Mouse (Mus musculus) frontal cortex, postnatal 10 days (tissue): Measurements from ENCODE around the gene Serpinc1.
"Not testable (repeated sequence)": the region's sequence is repeated elsewhere in the genome, so short reads cannot be mapped to it uniquely, and the experiment has no call there.

Experiments
- DNase-seq, 2 experiments: peaks; one replicate each; pipeline ENCODE4 v3.0.0; 2022; ENCODE audit warnings: low spot score in 2 of 2, mixed read lengths in 1 of 2

The Serpinc1 gene

GRCm38 (mm10) chr1:160978071-160978735, at the start of gene Serpinc1:
TSS of gene Serpinc1 (plus strand) at chr1:160978585.
- DNase-seq = no peak

DNA sequence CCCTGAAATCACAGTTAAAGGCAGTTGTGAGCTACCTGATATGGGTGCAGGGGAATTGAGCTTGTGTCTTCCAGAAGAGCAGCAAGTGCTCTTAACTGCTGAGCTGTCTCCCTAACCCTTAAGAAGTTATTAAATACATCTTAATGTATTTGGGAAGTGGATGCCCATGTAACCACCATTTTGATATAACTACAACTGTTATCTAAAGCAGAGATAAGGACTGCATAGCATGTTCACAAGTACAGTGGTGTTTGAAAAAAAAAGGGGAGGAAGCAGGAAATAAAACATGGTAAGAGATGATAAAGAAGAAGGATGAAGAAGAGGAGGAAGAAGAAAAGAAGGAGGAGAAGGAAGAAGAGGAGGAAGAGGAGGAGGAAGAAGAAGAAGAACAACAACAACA, 47.1 kb upstream of the Serpinc1 start:
- no peak for DNase-seq

DNA sequence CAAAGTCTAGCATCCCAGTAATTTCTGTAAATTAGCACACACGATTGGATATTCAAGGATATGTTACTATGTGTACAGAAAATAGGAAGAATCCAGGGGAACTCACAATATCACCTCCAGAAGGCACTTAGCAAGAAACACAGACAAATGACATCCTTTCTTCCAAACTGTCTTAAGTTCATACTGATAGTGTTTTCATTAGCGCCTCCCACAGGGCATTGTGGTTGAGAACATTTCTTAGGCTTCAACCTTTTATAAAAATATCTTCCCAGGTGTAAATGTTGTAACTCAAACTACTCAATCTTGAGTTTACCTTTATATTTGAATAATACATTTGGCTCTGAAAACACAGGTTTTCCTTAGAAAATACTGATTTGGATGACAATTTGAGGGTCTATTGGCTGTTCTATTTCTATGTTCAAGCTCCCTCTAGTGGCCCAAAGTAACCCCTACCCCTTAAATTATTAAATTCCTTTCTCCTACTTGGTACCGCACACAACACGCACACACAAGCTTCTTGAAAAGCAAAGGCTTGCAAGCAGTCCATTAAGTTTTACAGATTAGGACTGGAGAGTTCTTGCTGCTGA, 44.4 kb upstream of the Serpinc1 start:
- DNase-seq = no peak

DNA sequence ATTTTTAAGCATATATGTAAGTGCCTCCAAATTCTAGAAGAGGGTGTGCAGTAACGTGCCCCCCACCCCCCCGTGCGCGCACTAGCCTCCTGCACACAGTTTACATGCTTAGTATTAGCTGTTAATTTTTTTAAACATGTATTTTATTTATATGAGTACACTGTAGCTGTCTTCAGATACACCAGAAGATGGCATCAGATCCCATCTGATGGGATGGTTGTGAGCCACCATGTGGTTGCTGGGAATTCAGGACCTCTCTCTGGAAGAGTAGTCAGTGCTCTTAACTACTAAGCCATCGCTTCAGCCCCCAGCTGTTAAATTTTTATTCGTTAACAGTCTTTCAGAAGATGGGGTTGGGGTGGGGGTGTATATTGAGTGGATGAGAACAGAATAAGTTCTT, 42.8 kb upstream of the Serpinc1 start:
- no peak for DNase-seq

DNA sequence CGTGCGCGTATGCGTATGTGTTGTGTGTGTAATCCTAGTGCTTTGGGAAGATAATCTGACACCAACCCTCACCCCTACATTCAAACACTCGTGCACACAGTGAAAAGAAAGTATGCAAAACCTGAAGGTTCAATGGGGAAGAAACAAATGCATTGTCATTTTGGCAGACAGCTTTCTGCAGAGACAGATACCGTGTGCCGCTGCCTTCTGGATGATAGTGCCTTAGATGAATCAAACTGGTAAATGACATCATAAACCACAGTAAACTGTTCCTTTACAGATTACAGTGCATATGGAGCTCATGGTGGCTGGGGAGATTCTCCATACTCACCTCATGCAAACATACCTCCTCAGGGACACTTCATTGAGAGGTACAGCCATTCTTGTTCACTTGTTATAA, 15.2 kb upstream of the Serpinc1 start:
- no peak for DNase-seq

GRCm38 (mm10) chr1:160967268-160967667, 11.1 kb upstream of the Serpinc1 start:
- DNase-seq = no peak

DNA sequence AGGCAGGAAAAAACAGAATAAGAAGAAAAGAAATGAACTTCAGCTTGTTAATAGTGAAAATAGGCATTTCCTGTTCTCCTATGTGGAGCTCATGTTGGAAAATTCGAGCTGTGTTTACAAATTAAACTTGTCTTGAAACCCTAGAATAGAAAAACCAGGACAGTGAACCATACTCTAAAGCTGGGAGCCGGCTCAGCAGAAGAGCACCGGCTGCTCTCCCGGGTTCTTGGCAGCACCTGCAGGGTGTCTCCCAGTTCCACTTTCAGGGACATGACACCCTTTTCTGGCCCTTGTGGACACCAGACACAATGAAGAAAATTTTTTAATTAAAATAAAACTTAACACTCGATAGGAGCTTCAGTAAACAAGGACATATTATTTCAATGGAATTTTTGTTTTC, 9.7 kb upstream of the Serpinc1 start:
- DNase-seq = no peak

- DNase-seq = no peak
Measured at GRCm38 (mm10) chr1:160980021-160980420, 1.6 kb downstream of the Serpinc1 start.

- no peak for DNase-seq
Measured at GRCm38 (mm10) chr1:160980537-160981234, 2.3 kb downstream of the Serpinc1 start.

- DNase-seq = no peak
Measured at GRCm38 (mm10) chr1:160981337-160981736, 3.0 kb downstream of the Serpinc1 start.

GRCm38 (mm10) chr1:160982887-160983286, 4.5 kb downstream of the Serpinc1 start:
- no peak for DNase-seq

DNA sequence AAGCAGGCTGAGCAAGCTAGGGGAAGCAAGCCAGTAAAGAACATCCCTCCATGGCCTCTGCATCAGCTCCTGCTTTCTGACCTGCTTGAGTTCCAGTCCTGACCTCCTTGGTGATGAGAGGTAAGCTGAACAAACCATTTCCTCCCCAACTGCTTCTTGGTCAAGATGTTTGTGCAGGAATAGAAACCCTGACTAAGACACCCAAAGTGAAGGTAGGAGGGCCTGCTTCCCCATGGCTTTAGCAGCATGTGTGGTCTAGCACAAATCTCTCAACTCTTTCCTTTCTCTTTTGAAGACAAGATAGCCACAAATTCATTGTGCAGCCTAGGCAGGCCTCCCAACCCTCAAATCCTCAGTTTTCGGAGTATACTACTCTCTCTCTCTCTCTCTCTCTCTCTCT, 6.3 kb downstream of the Serpinc1 start:
- DNase-seq = not testable (repeated sequence)

DNA sequence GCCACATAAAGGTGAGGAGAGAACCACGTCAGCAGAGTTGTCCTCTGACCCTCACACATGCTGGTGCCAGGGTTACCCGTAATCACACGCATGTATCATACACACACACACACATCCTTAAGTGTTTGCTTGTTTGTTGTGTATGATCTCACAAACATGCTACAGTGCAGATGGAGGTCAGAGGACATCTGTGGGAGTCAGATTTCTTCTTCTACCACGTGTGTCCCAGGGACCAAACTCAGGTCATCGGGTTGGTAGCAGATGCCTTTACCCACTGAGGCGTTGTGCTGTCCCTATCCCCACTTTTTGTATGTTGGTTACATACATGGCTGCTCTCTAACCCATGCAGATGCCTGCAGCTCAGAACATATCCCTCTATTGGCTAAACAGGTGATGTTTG, 7.1 kb downstream of the Serpinc1 start:
- DNase-seq = no peak

GRCm38 (mm10) chr1:160986881-160987635, 8.7 kb downstream of the Serpinc1 start:
- DNase-seq = no peak

DNA sequence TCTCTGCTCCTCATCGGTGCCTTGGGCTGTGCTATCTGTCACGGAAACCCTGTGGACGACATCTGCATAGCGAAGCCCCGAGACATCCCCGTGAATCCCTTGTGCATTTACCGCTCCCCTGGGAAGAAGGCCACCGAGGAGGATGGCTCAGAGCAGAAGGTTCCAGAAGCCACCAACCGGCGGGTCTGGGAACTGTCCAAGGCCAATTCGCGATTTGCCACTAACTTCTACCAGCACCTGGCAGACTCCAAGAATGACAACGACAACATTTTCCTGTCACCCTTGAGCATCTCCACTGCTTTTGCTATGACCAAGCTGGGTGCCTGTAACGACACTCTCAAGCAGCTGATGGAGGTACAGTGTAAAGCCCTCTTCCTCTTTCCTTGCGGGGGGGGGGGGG, 11.0 kb downstream of the Serpinc1 start:
- DNase-seq = no peak

DNA sequence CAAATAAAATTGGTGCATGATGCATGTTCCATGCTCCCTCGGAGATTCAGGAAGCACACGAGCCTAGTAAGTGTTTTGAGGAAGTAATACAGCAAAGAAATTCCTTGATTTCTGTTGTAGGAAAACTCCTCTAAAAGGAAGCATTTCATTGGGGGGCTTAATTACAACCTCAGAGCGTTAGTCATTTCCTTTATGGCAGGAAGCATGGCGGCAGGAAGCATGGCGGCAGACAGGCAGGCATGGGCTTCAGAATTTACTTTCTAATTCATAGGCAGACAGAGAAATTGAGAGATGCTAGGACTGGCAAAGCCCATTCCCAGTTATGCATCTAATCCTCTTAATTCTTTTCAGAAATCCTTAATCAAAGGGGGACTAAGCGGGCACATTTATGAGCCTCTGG, 15.5 kb downstream of the Serpinc1 start:
- no peak for DNase-seq

GRCm38 (mm10) chr1:161004942-161005341, 26.6 kb downstream of the Serpinc1 start:
- DNase-seq = no peak

GRCm38 (mm10) chr1:161005526-161005925, 27.1 kb downstream of the Serpinc1 start:
- DNase-seq = no peak

GRCm38 (mm10) chr1:161006471-161006870, 28.1 kb downstream of the Serpinc1 start:
- DNase-seq = no peak

GRCm38 (mm10) chr1:161008038-161008437, 29.7 kb downstream of the Serpinc1 start:
- DNase-seq = no peak

- no peak for DNase-seq
Measured at GRCm38 (mm10) chr1:161010436-161010835, 32.1 kb downstream of the Serpinc1 start.

DNA sequence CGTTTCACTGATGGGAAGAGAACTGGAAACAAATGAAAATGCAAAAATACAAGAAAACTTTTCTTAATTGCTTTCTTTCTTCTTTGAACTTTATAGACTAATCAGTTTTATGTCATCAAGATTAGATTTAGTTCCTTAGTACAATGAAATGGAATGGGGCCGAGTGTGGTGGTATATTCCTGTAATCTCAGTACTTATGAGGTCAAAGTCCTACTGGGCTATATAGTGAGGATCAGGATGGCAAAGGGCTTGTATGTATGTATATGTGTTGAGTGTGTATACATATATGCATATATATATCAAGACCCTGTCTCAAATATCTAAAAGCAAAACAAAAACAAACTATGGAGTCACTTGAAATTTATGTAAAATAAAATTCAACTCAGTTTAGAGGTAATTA, 38.0 kb downstream of the Serpinc1 start:
- DNase-seq = no peak
